Mouse (Mus musculus): ENCODE measurements around the gene Commd2.

- TF ChIP-seq POLR2A (IDR thresholded peaks at IDR 0.05; ENCODE audit: borderline replicate concordance, insufficient read depth, low read length) (no peak), CTCF (IDR thresholded peaks at IDR 0.05; ENCODE audit: borderline replicate concordance, insufficient read depth, low read depth, low read length) (no peak)
Observed at GRCm38 (mm10) chr3:57615652-57616051, 35.9 kb downstream of the Commd2 start.
